Mouse (Mus musculus) kidney, postnatal 0 days (tissue): ENCODE data around the gene Ift122. TPM values are rescaled to one million over a fixed set of nuclear protein-coding genes. Genes with fewer than 3 reads are reported as not detected.

Experiments used
- ATAC-seq: fragments of 200-750 bp; cut with Nextera tagmentation; replicated peaks from 2 replicates; pipeline ENCODE4 v1.8.0; 2017; ENCODE audit warnings: low read depth, moderate number of reproducible peaks, moderate TSS enrichment, moderate library complexity; ENCODE audit not compliant: low FRiP score
- DNase-seq: peaks from one replicate; pipeline ENCODE4 v3.0.0-alpha.2; 2016; ENCODE audit warnings: low spot score
- H3K27ac ChIP-seq: fragments of 300-500 bp; sonication (generic); 2 replicates; pipeline ENCODE4 v1.5.1; 2014; ENCODE audit warnings: mild to moderate bottlenecking
- H3K27me3 ChIP-seq: fragments of 300-500 bp; sonication (generic); 2 replicates; pipeline ENCODE4 v1.6.1; 2014; ENCODE audit warnings: low read length, mixed read lengths; ENCODE audit not compliant: insufficient read depth
- H3K36me3 ChIP-seq: fragments of 300-500 bp; sonication (generic); 2 replicates; pipeline ENCODE4 v1.6.1; 2014; ENCODE audit warnings: low read length, mixed read lengths; ENCODE audit not compliant: insufficient read depth
- H3K4me1 ChIP-seq: fragments of 300-500 bp; sonication (generic); replicated peaks from 2 replicates; pipeline ENCODE4 v1.6.1; 2014; ENCODE audit warnings: antibody characterized with exemption, low read length, mixed read lengths; ENCODE audit not compliant: insufficient read depth
- H3K4me2 ChIP-seq: fragments of 300-500 bp; sonication (generic); 2 replicates; pipeline ENCODE4 v1.6.1; 2014; ENCODE audit warnings: mild to moderate bottlenecking, low read length, moderate library complexity, mixed read lengths
- H3K4me3 ChIP-seq: fragments of 300-500 bp; sonication (generic); replicated peaks from 2 replicates; pipeline ENCODE4 v1.5.1; 2014; ENCODE audit warnings: low read depth, low read length
- H3K9ac ChIP-seq: fragments of 300-500 bp; sonication (generic); 2 replicates; pipeline ENCODE4 v1.6.1; 2014; ENCODE audit warnings: low read depth, low read length
- H3K9me3 ChIP-seq: fragments of 300-500 bp; sonication (generic); replicated peaks from 2 replicates; pipeline ENCODE4 v1.6.1; 2016; ENCODE audit warnings: low read length, inconsistent platforms, mixed read lengths
- CTCF ChIP-seq: IDR thresholded peaks from 2 replicates; pipeline ENCODE4 v1.5.1; 2016; ENCODE audit warnings: antibody characterized with exemption, low read depth, mild to moderate bottlenecking, moderate library complexity
- WGBS: fragments of 180-500 bp; shearing (Covaris S2); extraction: QIAGEN DNeasy Blood & Tissue Kit; methylation state at CpG from one replicate; pipeline ENCODE4 v1.1.7; 2014; 5-methylcytosine and 5-hydroxymethylcytosine counted together
- polyA plus RNA-seq: library from polyadenylated mRNA; unstranded; fragments of >200 nt; fragmentation: Nextera tagmentation; extraction: Ambion mirVana; gene quantifications from 2 replicates; pipeline ENCODE4 v1.2.1, GENCODE M21; 2015

Gene Ift122
- polyA plus RNA-seq, 1 experiment from 2014 or later, result 14.9 TPM

GRCm38 (mm10) chr6:115906871-115907270 lies 53.6 kb downstream of the Ift122 start:
- H3K27me3 ChIP-seq, result no peaks in the 10 kb centered on the region
- no peak overlapping the region for H3K4me2 ChIP-seq
- DNase-seq (no peak), ATAC-seq (no peak)
- H3K9ac ChIP-seq, result no peak overlapping the region
- H3K4me3 ChIP-seq, result no peak overlapping the region
- 46% methylated on average over 2 of the region's 2 CpGs for WGBS
- TF ChIP-seq CTCF, result no peak
- H3K4me1 ChIP-seq, result peaks cover 16% of the 10 kb centered on the region
- peaks cover 14% of the 10 kb centered on the region for H3K36me3 ChIP-seq
- H3K9me3 ChIP-seq, result no peaks in the 10 kb centered on the region
- H3K27ac ChIP-seq, result no peak overlapping the region

DNA sequence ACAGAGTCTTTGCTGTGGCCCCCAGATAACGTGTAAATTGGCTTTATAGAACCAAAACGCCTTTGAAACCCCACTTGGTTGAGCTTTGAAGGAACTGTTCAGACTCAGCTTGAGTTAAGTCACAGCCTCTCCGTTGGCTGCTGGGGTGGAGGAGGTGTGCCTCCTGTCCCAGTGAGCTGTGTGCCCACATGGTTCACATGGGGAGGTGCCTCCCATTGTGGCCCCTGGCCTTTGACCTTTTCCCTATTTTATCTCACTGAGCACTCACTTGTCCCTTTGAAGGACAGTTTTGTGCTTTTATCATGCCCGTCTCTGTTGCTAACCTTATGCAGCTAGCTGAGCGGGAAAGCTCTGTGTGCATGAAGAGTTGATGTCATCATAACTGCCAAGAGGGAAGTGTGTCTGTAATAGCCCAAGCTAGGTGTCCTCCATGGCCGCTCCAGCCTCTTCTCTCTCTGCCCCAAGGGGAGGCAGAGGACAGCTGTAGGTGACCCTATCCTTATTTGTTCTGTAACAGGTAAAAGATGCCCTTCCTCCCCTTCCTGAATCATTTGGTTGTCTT lies 55.2 kb downstream of the Ift122 start:
- 0 out of 2 replicates have a peak, but pooled peaks cover 5% of the 10 kb centered on the region for H3K36me3 ChIP-seq
- peak overlapping the region; percentile 38 for H3K27ac ChIP-seq
- H3K4me3 ChIP-seq, result no peak overlapping the region
- ATAC-seq (no peak), DNase-seq (no peak)
- no peak overlapping the region for H3K9ac ChIP-seq
- no peaks in the 10 kb centered on the region for H3K9me3 ChIP-seq
- no peak for TF ChIP-seq CTCF
- H3K27me3 ChIP-seq, result no peaks in the 10 kb centered on the region
- no peak overlapping the region for H3K4me2 ChIP-seq
- peaks cover 16% of the 10 kb centered on the region for H3K4me1 ChIP-seq
- WGBS, result 57% methylated on average over 6 of the region's 6 CpGs

DNA sequence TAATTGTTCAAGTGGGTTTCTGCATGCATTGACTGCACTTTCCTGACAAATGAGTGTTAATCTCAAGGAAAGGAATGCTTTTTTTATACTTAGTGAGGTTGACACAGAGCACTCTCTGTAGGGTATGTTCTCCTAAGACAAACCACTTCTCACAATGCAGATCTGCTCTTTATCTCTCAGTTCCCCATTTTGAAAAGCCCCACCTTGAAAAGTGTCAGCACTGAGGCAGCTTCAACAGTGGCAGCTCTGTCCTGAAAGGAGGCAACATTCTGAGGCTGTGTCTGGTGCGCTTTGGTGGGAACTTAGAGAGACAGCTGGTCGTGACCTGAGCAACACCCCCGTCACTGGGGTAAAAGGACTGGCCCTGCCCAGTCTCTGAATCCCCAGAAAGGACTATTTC lies 55.8 kb downstream of the Ift122 start:
- no peak for ATAC-seq
- Histone ChIP-seq H3K4me3 (no peak overlapping the region), H3K27ac (peak overlapping the region; percentile 38), H3K9ac (no peak overlapping the region), H3K27me3 (no peaks in the 10 kb centered on the region), H3K4me2 (no peak overlapping the region), H3K4me1 (peaks cover 16% of the 10 kb centered on the region), H3K36me3 (0 out of 2 replicates have a peak, but pooled peaks cover 2% of the 10 kb centered on the region), H3K9me3 (no peaks in the 10 kb centered on the region)
- TF ChIP-seq CTCF, result no peak
- 74% methylated on average over 3 of the region's 3 CpGs for WGBS
- DNase-seq, result no peak

- peaks cover 16% of the 10 kb centered on the region for H3K4me1 ChIP-seq
- DNase-seq, result peak; percentile 84
- WGBS, result 32% methylated on average over 8 of the region's 8 CpGs
Measured at GRCm38 (mm10) chr6:115909940-115910339, 56.7 kb downstream of the Ift122 start.

DNA sequence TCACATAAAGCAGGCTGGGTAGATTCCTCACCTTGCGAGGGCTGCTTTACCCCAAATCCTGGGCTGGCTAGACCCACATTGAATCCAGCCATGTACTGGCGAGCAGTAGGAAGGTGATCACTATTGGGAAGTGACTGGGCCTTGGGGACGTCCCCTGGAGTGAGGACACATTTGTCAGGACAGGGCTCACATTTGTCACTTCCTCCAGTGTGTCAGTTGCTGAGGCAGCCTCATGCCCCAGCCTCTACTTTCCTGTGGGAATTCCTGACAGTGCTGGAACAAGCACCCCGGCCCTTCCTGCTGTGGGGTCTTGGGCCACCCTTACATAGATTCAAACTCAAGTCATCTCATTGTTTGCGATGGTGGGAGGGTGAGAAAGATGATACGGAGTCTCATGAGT lies 58.5 kb downstream of the Ift122 start:
- Histone ChIP-seq H3K27me3 (no peaks in the 10 kb centered on the region), H3K4me2 (no peak overlapping the region), H3K4me3 (no peak overlapping the region), H3K36me3 (no peaks in the 10 kb centered on the region), H3K9me3 (no peaks in the 10 kb centered on the region), H3K4me1 (peaks cover 19% of the 10 kb centered on the region), H3K27ac (no peak overlapping the region), H3K9ac (no peak overlapping the region; the same call in 1 of the 2 replicates)
- ATAC-seq, result no peak
- no peak for DNase-seq
- no peak for TF ChIP-seq CTCF
- 80% methylated on average over 6 of the region's 6 CpGs for WGBS

More at GRCm38 (mm10) chr6:115909940-115910339, 56.7 kb downstream of the Ift122 start:
- peak; percentile 73 for ATAC-seq
- no peak for TF ChIP-seq CTCF
- H3K4me2 ChIP-seq, result no peak overlapping the region
- no peaks in the 10 kb centered on the region for H3K27me3 ChIP-seq
- no peak overlapping the region for H3K4me3 ChIP-seq
- peak overlapping the region; percentile 72 for H3K27ac ChIP-seq
- no peaks in the 10 kb centered on the region for H3K36me3 ChIP-seq
- H3K9ac ChIP-seq, result no peak overlapping the region
- no peaks in the 10 kb centered on the region for H3K9me3 ChIP-seq

GRCm38 (mm10) chr6:115913482-115913881 lies 60.2 kb downstream of the Ift122 start:
- Histone ChIP-seq H3K27me3 (no peaks in the 10 kb centered on the region), H3K4me1 (peaks cover 19% of the 10 kb centered on the region), H3K27ac (no peak overlapping the region), H3K9me3 (no peaks in the 10 kb centered on the region), H3K9ac (no peak overlapping the region), H3K4me2 (no peak overlapping the region), H3K4me3 (no peak overlapping the region), H3K36me3 (no peaks in the 10 kb centered on the region)
- ATAC-seq, result no peak
- DNase-seq, result no peak
- no peak for TF ChIP-seq CTCF
- WGBS, result 74% methylated on average over 10 of the region's 10 CpGs
